Mouse (Mus musculus) brown adipose tissue, adult 24 weeks (tissue): ENCODE measurements at regions not wholly inside any gene's neighbourhood (a gene's known extent, or its start where the extent isn't known, plus 50 kb on each side); places are given as distances from the start of the nearest gene placed in this dataset.
A peak's percentile ranks its signal among the peaks of the same experiment; 100 is the strongest.

Experiments used
- H3K27ac ChIP-seq: fragments of 200-500 bp; replicated peaks from 2 replicates; pipeline ENCODE4 v1.5.1; 2012; ENCODE audit warnings: low read depth, mild to moderate bottlenecking, low read length
- H3K4me1 ChIP-seq: fragments of 200-500 bp; 2 replicates; pipeline ENCODE4 v1.6.1; 2012; ENCODE audit warnings: low read length, mixed read lengths; ENCODE audit not compliant: control insufficient read depth, insufficient read depth, insufficient read length
- H3K4me3 ChIP-seq: fragments of 200-500 bp; 2 replicates; pipeline ENCODE4 v1.5.1; 2012; ENCODE audit warnings: low read depth, mild to moderate bottlenecking, low read length, moderate library complexity; ENCODE audit not compliant: insufficient read depth

DNA sequence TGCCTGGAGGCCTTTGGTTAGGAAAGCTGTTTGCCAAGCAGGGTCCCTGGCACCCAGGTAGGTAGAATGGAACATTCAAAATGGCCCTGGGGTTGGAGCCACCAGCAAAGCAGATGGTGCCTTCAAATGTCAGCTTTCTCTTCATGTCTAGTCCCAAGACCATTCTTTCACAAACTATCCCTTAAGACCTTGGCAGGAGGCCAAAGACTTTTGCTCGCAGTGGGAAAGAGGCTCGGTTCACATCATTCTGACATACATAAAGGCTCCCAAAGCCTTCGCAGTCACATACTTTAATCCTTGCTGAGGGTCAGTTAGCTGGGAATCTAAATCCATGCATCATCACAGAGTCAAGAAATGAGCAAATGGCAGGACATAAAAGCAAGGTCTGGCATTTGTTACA lies 50.5 kb upstream of the Ppp2r5a start:
- Histone ChIP-seq H3K27ac (peak overlapping the region; percentile 98), H3K4me1 (peaks cover 34% of the 10 kb centered on the region), H3K4me3 (peak overlapping the region; percentile 31)
